Mouse (Mus musculus) neutrophil, adult 5-6 weeks (primary cell): ENCODE measurements around the gene Map3k15. TPM values are rescaled to one million over a fixed set of nuclear protein-coding genes. Genes with fewer than 3 reads are reported as not detected.

ENCODE experiments used
- ATAC-seq: fragments of 151-379, 151-347 bp; 2 replicates; pipeline ENCODE4 v1.8.0; 2017; ENCODE audit warnings: mild to moderate bottlenecking, moderate TSS enrichment; ENCODE audit not compliant: insufficient number of reproducible peaks, poor library complexity, low FRiP score, severe bottlenecking; ENCODE audit errors: extremely low read depth
- total RNA-seq: library from RNA; stranded (forward); fragments of 200-1000 nt; gene quantifications from 2 replicates; pipeline ENCODE4 v1.2.3, GENCODE M21; 2017

Map3k15 gene
- total RNA-seq, 1 experiment from 2014 or later: 30.6 TPM

DNA sequence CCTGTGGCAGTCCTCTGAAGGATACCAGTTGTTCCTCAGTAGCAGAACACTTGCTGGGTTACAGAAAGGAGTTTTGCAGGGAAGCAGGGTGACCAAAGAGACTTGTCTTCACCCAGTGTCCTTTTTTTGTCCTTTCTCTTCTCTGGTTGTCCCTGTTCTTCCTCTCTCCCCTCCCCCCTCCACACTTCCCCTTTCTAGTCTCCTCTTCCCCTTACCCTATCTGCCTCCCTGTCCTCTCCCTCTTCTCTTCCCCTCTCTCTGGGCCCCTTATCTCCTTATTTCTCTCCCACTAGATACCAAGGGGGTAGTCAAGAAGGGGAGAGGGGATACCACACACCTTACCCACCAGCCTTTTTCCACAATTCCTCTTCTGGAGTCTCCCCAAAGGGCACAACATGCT, 127.8 kb downstream of the Map3k15 start:
- peak; percentile 60; the same call in 1 of the 2 replicates for ATAC-seq

DNA sequence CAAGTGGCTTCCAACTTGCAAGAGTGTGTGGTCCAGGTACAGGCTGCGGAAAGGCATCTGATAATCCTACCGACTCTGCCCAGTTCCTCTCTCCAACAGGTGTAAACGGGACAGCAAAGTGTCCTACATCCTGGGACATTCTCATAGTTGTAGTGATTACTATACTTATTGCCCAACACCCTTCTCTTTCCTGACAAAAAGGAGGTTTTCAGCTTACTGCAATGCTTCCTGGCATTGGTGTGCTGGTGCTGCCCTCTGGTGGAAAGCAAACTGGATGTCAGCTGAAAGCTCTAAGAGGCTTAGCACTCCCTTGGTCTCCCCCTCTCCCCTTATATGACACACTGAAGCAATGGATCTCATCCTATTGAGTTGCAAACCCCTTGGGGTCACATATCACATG, 128.4 kb downstream of the Map3k15 start:
- peak; percentile 93 for ATAC-seq

DNA sequence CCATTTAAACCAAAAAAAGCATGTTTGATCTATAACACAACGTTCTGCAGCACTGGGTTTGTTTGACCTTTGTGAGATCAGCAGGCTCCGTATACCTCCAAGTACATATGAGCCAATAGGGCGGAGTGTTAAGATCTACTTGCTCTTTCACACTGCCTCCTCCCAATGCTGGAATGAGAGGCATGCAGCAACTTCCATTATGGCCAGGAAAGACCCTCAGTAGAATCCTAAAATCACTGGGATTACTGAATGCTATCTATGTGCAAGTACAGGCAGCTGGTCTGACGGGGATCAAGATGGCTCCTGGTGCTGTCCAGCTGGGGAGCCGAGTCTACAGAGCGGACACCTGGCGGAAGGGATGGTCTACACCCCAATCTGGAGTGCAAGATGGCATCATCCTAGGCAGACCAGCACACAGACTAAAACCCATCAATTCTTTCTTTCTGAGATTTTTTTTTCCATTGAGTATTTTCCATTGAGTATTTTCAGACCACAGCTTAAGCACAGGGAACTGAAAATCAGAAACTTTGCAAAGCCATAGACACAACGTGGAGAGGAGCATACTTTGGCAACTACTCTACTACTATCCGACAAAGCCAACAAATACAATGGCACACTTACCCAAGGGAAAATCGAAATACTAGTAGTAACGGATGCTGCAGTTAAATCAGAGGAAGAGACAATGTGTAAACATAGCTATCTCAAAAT, 146.1 kb downstream of the Map3k15 start:
- no peak for ATAC-seq

DNA sequence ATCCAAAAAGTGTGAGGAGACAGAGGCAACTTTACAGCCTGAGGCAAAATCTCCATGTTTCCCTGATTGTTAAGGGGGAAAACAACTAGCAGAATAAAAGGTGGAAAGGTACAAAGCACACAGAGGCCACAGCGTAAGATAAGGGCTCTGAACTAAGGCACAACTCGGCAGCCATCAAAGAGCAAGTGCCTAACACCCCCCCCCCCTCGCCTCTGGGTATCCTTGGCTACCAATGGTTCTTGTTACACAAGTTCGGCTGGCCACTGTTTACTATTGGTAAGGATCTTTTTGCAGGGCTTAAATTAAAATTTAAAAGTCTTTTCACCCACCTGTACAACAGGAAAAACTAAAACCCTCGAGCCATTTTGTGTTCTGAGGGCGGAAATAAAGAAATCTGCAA, 147.5 kb downstream of the Map3k15 start:
- ATAC-seq: no peak

DNA sequence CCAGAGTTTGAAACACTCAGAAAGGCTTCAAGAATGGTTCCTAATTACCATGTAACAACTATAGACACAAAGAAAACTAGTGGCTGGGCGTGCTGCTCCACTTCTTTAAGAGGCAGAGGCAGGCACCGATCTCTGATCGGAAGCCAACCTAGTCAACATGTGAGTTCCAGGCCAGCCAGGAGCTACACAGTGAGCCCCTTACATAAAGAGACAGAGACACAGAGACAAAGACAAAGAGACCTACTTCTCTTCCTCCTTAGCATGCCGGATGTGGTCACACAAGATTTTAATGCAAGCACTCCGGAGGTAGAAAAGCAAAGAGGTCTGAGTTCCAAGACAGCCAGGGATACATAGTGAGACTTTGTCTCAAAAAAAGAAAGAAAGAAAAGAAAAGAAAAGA, 147.9 kb downstream of the Map3k15 start:
- ATAC-seq: no peak

DNA sequence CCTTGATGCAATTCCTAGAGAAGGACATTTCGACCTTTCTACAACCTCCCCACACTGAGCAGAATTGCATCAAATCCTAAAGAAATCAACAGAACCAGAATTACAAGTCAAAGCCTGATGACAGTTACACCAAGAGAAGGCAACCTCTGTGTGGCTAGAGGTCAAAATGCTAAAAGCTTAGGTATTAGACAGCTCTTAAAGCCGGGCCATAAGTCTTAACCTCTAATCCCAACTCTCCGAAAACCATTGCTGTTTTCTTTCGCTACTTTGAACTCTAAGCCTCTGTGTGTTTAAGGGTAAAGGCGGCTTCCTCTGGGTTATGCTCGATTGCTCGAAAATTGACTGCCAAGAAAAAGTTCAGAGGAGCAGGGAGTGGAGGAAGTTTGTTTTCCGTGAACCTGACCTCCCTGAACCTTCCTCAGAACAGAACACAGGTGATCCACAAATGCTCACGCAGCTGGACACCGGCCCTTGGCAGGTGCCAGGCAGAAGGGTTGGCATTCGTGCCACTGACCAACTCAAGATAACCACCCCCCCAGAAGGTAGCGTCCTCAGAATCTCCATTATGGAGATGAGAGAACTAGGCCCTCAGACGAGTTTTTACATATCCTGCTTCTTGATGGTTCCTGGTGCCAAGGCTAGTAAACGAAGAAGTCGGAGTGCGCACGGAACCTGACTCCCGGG, 149.1 kb downstream of the Map3k15 start:
- ATAC-seq: no peak

DNA sequence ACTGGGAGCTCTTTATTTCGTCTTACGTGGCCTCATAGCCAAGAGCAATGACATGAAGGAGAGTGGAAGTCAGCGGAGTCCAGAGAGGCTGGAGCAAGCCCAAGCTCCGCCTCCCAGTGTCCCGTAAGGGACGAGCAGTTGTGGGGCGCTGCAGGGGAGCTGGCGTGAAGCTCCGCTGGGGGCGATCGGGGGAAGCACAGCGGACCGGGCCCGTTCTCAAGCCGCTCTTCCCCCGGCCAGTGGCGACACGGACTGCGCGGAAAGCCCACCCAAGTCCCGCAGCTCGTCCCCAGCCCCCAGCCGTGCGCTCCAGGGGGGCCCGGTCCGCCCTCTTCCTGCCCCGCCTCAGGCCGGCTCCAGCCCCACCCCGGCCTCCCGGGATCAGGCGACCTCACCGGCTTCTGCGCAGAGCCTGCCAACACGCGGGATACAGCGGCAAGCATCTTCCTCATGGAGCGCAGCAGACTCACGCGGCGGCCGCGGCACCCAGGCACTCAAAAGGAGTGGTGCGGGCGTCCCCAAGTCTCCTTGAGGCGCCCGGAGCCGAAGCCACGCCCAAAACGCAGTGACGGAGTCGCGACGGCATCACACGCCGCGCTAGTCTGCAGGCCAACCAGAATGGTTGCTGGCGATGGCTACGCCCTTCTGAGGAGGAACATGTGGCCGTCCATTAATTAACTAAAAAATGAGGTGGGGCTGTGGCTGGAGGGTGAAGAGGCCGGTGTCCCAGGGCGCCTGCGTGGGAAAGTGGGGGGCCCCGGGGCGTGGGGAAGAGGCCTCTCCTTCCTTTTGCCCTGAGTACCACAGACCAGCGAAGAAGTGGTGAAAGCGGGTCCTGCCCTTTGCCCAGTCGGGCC, 149.9 kb downstream of the Map3k15 start, which contains the start of gene Pdha1:
Pdha1 (minus strand) TSS at position 553 of the 857 bp plus-strand sequence.
- ATAC-seq: peak; percentile 97

DNA sequence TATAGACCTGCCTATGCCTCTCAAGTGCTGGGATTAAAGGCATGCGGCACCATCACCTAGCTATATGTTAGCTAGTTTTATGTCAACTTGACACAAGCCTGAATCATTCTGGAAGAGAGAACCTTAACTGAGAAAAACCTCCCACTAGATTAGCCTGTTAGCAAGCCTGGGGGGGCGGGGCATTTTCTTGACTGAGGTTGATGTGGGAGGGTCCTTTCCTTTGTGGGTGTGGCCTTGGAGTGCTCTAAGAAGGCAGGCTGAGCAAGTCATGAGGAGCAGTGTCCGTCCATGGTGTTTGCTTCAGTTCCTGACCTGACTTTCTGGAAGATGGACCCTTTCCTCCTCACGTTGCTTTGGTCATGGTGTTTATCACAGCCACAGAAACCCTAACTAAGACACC, 158.6 kb downstream of the Map3k15 start:
- ATAC-seq: no peak

DNA sequence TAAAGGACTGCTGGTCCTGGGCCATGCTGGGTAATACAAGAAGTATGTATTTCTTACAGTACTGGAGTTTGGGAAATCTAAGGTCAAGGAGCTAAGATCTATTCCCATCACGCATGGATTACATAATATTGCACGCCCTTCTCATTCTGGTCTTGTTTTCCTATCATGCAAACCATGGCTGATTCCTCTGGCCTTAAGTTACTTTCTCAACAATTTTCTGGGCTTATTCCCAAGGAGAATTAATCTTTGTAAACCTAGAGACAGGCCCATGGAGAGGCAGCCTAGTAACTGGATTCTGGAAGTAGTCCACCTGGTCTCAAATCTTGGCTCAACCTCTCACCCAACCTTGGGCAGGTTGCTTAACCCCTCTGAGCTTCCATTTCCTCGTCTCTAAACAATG, 159.2 kb downstream of the Map3k15 start:
- ATAC-seq: no peak

DNA sequence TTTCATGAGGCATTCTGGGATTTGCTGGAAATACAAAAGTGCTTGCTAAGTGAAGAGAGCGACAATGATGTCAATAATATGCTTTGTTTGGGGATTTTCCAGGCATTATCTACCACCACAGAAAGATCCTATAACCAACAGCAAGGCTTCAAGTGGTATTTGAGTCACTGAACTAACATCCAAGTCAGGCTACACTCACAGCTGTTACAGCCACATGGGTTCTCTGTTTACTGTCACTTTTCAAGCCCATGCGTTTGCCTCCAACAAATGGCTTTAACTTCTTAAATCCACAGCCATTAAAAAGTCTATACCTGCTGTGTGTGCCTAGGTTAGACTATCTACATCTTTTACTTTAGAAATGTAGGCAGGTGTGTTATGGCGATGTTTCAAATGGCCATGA, 160.6 kb downstream of the Map3k15 start:
- no peak for ATAC-seq

DNA sequence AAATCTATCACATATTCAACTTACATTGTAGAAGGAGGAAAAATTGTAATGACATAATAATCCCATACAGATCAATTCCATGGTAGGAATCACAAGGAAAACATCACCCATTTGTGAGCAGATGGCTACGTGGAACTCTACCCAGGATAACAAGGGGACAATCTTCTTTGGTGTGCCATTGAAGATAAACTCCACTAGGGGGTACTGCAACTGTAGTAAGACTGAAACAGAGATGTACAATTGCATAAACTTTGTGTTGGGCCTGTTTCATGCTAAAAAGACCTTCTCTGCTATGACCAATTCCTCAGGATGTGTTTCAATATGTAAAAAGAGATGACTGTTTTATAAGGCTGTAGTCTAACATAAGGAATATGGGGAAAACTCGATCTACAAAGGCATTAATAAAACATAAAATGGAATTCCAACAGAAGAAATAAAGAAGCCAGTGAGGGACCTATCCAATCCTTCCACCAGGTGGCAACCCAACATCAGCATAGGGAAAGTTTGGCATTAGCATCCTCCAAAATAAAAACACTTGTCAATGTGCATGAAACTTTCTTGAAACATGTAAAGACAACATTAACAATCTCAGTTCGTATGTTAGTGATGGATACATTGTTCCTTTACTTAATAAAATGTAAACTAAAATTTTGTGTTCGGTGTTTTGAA, 165.0 kb downstream of the Map3k15 start:
- no peak for ATAC-seq

DNA sequence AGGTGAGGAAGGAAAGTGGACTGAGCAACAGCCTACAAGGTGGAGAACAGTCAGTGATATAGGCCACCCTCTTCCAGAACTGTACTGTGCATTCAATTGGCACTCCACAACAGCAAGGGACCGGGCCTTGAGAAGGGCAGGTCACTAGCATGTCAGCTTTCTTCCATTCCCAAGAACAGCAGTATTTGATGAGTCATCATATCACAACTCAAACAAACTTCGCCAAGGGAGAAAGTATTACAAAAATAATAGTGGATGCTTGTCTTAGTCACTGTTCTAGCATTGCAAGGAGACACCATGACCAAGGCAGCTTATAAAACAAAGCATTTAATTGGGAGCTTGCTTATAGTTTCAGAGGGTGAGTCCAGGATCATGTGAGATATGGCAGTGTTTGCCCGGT, 176.0 kb downstream of the Map3k15 start:
- ATAC-seq: no peak

DNA sequence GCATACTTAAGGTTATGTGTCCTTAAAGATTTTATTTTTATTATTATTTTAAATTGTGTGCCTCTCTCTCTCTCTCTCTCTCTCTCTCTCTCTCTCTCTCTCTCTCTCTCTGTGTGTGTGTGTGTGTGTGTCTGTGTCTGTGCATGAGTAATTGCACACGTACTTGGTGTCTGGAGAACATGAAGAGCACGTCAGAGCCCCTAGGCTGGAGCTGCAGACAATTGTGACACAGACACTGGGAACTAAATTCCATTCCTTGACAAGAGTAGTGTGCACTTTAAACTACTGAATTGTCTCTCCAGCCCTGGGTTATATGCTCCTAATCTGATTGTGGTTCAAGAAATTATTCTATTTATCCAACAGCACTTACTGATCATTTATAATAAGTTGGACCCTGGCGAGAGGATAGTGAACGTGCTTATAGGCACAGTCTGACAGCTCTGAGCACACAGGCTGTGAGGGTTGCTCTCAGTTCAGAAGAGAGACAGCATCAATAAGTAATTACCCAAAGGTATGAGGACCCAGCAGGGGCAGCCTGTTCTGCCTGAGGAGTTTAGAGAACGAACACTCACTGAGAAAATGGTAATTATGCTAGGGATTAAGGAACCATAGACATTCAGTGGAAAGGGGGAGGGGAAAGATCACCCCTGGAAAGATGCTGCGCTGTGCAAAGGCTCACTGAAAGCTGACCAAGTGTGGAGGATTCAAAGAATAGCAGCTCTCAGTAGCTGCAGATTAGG, 178.2 kb downstream of the Map3k15 start:
- ATAC-seq: no peak

DNA sequence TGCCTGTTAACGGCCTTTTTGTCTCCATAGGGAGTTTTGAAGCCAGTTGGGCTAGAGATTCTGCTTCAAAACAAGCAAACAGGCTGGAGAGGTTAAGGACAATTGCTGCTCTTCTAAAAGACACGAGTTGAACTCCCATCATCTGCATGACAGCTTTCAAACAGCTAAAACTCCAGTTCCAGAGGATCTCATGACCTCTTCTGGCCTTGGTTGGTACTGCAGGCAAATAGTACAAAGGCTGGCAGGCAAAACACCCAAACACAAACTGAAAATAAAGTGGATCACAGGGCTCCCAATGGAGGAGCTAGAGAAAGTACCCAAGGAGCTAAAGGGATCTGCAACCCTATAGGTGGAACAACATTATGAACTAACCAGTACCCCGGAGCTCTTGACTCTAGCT, 181.9 kb downstream of the Map3k15 start:
- ATAC-seq: no peak

Other genes with a start within 250 kb of the Map3k15 start
- gene Pdha1, start 150.0 kb downstream of the Map3k15 start, total RNA-seq: 81.4 and 93.1 TPM in 2 replicates